Mouse (Mus musculus): ENCODE measurements at regions not wholly inside any gene's neighbourhood (a gene's known extent, or its start where the extent isn't known, plus 50 kb on each side); places are given as distances from the start of the nearest gene placed in this dataset.
A peak's percentile ranks its signal among the peaks of the same experiment; 100 is the strongest.

DNA sequence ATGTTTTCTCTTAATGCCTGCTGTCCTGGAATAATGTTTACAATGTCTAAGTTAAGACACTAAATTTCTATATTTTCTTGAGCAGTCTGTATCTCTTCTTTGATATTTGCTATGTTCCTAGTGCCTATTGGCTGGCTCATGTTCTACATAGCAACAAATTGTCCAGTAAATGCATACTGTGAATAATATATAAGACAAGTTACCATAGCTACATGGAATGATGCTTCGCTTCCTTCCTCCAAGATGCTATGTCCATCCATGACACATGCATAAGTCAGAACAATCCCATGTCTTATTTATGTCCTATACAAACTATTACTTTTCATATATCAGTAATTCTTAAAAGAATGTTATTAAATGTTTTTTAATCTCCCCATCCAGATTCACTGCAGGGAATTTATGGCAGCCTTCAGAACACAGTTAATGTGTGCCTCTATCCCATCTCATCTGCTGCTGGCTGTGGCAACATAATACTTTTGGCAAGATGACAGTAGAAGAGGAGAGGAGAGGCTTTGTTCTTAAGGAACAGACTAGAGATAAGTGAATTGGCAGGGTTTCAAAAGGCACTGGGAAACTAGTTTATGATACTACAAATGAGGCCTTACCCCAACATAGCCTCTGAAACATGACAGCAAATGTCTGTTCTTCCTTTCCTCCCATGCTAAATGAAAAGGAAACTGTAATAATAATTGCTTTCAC, 676.9 kb upstream of the 2610301B20Rik start:
- no peaks in the 10 kb centered on the region for H3K27me3 ChIP-seq (ENCODE audit: insufficient read depth, poor library complexity, severe bottlenecking)

DNA sequence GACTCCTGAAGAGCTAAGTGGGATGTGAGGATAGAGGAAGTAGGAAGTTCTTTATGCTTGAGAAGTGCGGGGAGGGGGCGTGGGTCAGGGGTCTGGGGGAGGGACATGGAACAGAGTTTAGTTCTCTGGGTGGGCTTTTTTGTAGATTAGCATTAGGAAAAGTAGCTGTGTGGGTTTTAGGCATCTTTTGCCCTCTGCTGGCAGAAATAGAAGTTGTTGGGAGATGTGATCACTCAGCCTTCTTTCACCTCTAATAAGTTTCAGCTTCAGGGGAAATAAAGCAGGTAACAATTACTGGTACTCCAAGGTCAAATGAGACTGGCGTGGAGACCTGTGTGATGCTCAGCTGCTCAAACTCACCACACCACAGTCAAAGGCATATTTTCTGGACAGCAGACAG, 672.5 kb upstream of the 2610301B20Rik start:
- H3K36me3 ChIP-seq = no peaks in the 10 kb centered on the region
- 41% methylated on average over 3 of the region's 3 CpGs for WGBS
- H3K27me3 ChIP-seq (ENCODE audit: insufficient read depth, poor library complexity, severe bottlenecking) = no peaks in the 10 kb centered on the region
- H3K4me3 ChIP-seq = no peak overlapping the region
- no peaks in the 10 kb centered on the region for H3K4me1 ChIP-seq (replicated peaks)
- no peaks in the 10 kb centered on the region for H3K9me3 ChIP-seq
- peak; percentile 6 for DNase-seq (ENCODE audit: low spot score)
- no peak overlapping the region for H3K27ac ChIP-seq

More for the DNA sequence above, 676.9 kb upstream of the 2610301B20Rik start:
- H3K9me3 ChIP-seq = no peaks in the 10 kb centered on the region
- 98% methylated on average over 1 of the region's 1 CpGs for WGBS
- no peak overlapping the region for H3K27ac ChIP-seq
- H3K4me3 ChIP-seq = no peak overlapping the region
- no peaks in the 10 kb centered on the region for H3K4me1 ChIP-seq (replicated peaks)
- no peak for DNase-seq (ENCODE audit: low spot score)
- H3K36me3 ChIP-seq = no peaks in the 10 kb centered on the region

DNA sequence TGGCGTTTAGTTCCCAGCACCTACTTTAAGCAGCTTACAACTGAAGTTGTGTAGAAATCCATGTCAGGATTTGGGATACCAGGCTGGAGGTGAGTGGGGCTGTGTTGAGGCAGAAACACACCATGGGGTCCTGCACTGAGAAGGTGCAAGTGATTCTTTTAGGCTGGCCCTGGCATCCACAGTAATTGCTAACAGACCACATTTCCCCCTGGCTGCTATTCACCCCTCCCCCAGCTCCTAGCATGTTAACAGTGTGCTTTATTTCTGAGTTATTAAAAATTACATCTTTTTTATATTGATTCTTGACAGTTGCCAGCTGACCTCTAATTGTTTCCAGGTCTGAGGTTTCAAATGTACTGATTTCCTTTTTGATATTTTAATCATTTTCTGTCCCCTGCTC, 670.1 kb upstream of the 2610301B20Rik start:
- DNase-seq (ENCODE audit: low spot score) = peak; percentile 4
- Histone ChIP-seq H3K9me3 (no peaks in the 10 kb centered on the region), H3K27me3 (ENCODE audit: insufficient read depth, poor library complexity, severe bottlenecking) (no peaks in the 10 kb centered on the region), H3K4me1 (replicated peaks) (no peaks in the 10 kb centered on the region), H3K36me3 (no peaks in the 10 kb centered on the region), H3K27ac (no peak overlapping the region), H3K4me3 (no peak overlapping the region)
- WGBS = 88% methylated on average over 1 of the region's 1 CpGs

DNA sequence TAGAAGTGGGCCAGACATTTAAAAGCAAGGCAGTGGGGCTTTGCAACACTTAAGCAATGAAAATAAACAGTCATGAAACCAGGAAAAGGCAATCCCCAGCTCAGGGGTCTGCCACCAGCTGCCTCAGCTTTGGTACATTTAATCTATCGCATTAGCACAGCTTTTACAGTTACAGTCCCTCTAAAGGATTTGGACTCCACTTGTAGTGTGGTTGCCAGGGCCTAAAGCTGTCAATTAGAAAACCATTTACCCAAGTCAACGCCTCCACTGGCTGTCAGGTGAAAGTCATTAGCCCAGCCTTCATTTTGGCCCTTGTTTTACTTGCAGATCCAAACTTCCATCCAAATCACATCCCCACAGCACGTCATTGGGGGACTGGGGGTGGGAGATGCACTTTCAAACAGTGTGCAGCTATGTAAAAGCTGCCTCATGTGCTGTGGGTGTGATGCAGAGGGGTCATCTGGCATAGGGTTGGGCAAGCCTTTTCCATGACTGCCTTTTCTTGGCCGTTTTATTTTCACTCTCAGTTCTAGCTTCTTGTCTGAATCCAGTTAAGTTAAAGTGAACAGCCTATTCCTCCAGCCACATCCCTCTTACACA, 664.9 kb upstream of the 2610301B20Rik start:
- H3K4me1 ChIP-seq (replicated peaks) = no peaks in the 10 kb centered on the region
- no peak overlapping the region for H3K27ac ChIP-seq
- WGBS = 75% methylated on average over 4 of the region's 4 CpGs
- H3K27me3 ChIP-seq (ENCODE audit: insufficient read depth, poor library complexity, severe bottlenecking) = no peaks in the 10 kb centered on the region
- H3K9me3 ChIP-seq = no peaks in the 10 kb centered on the region
- no peaks in the 10 kb centered on the region for H3K36me3 ChIP-seq
- DNase-seq (ENCODE audit: low spot score) = no peak
- no peak overlapping the region for H3K4me3 ChIP-seq

DNA sequence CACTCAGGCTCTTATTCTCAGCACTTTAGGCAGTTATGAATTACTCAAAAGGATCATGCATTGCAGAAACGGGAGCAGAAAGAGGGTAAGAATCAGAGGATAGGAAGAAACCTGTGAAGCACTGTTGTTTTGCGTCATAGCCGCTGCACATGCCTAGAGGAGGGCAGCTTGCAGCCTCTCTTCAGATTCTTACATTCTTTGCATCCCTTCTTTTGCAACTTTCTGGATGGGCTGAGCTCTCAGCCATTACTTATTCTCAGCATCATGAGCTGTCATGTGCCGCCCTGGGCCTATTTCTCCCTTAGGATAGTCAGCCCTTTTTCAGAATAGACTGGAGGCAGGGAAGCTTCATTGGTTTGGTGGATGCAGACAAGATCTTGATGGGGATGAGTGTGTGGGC, 663.0 kb upstream of the 2610301B20Rik start:
- Histone ChIP-seq H3K4me1 (replicated peaks) (no peaks in the 10 kb centered on the region), H3K27me3 (ENCODE audit: insufficient read depth, poor library complexity, severe bottlenecking) (no peaks in the 10 kb centered on the region), H3K36me3 (no peaks in the 10 kb centered on the region), H3K9me3 (no peaks in the 10 kb centered on the region), H3K4me3 (no peak overlapping the region), H3K27ac (no peak overlapping the region)
- WGBS = 90% methylated on average over 4 of the region's 4 CpGs
- DNase-seq (ENCODE audit: low spot score) = no peak

DNA sequence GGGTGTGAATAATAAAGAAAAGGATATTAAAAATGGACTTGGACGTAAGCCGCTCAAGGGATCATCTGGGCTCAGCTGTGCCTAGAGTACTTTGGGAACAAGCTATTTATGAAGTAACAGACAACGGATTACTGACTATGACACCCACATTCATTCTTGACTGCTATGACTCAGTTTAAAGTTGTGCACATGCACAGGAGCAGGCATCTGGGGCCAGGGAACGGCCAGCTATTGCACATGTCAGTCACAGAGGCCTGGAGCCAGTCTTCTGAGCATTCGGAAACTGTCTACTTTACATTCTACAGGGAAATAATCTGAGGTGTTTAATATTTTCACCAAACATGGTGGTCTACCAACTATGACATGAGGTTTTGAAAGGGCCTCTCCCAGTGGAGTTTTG, 639.0 kb upstream of the 2610301B20Rik start:
- Histone ChIP-seq H3K27ac (no peak overlapping the region), H3K4me3 (no peak overlapping the region), H3K36me3 (no peaks in the 10 kb centered on the region), H3K27me3 (ENCODE audit: insufficient read depth, poor library complexity, severe bottlenecking) (no peaks in the 10 kb centered on the region), H3K4me1 (replicated peaks) (no peaks in the 10 kb centered on the region), H3K9me3 (no peaks in the 10 kb centered on the region)
- no peak for DNase-seq (ENCODE audit: low spot score)
- WGBS = 92% methylated on average over 5 of the region's 5 CpGs

DNA sequence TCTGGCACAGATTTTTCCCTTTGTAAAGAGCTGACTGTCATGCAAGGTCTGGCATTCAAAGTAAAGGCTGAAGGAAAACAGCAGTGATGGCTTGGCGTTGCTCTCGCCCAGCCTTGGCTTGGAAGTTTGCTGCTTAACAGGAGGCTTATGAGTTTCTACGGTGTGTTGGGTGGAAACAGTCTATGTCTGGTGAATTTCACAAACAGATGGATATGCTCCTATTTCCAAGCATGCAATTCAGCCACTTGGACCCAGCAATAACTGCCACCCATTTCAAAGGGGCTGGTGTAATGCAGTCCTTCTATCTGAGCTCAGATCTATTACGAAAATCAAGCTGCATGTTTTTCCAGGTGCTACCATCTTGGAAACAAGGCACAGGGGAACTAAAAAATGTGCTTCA, 632.2 kb upstream of the 2610301B20Rik start:
- no peaks in the 10 kb centered on the region for H3K27me3 ChIP-seq (ENCODE audit: insufficient read depth, poor library complexity, severe bottlenecking)
- no peaks in the 10 kb centered on the region for H3K9me3 ChIP-seq
- no peak overlapping the region for H3K4me3 ChIP-seq
- 90% methylated on average over 4 of the region's 4 CpGs for WGBS
- no peak for DNase-seq (ENCODE audit: low spot score)
- no peaks in the 10 kb centered on the region for H3K4me1 ChIP-seq (replicated peaks)
- no peaks in the 10 kb centered on the region for H3K36me3 ChIP-seq
- H3K27ac ChIP-seq = no peak overlapping the region

DNA sequence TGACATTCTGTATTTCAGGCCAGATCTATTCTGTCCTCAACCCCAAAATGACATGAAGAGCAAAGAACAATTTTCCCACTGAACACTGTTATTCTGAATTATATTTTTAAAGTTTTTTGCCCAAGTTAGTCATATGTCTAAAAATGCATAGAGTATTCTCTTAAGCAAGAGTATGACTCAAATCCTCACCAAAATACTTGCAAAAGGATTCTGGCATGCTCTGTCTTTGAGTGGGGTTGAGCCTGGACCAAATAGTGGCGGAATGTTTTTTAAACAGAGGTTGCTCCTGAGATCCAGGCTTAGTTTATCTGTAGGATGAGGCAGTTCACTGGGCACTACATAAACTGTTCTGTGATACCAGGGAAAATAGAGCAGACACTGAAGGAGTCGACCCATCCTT, 631.4 kb upstream of the 2610301B20Rik start:
- DNase-seq (ENCODE audit: low spot score) = no peak
- WGBS = 76% methylated on average over 2 of the region's 2 CpGs

DNA sequence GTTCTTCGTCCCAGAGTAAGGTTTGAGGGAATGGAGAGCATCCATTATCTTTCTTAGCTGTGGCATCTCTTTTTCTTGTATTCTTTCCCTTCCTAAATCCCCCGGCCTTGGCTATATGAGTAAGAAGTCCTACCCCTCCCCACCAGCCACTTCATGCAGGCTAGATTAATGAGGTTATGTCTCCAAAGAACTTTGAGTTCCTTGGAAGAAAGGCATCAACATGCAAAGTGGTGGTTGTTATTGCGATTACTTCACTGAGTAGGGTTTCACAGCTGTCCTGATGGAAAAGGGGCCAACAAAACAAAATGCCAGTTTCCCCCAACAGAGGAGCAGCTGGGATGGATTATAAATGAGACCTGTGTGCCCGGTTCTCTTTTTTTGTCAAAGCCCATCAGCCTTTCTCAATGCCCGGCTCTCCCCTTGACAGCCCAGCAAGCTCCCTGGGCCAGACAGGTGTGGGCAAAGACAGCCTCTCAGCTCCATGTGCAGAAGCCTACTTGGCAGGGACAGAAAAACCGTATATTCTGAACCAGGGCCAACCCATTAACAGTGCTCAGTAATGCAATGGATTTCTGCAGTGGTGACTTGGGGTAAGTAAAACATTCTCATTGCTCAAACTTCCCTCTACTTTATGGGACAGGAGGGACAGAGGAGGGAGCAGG, 620.1 kb upstream of the 2610301B20Rik start:
- no peaks in the 10 kb centered on the region for H3K4me1 ChIP-seq (replicated peaks)
- H3K27ac ChIP-seq = no peak overlapping the region
- no peak for DNase-seq (ENCODE audit: low spot score)
- no peaks in the 10 kb centered on the region for H3K27me3 ChIP-seq (ENCODE audit: insufficient read depth, poor library complexity, severe bottlenecking)
- H3K9me3 ChIP-seq = no peaks in the 10 kb centered on the region
- no peaks in the 10 kb centered on the region for H3K36me3 ChIP-seq
- WGBS = 85% methylated on average over 6 of the region's 6 CpGs
- no peak overlapping the region for H3K4me3 ChIP-seq

More for the DNA sequence above, 631.4 kb upstream of the 2610301B20Rik start:
- Histone ChIP-seq H3K27me3 (ENCODE audit: insufficient read depth, poor library complexity, severe bottlenecking) (no peaks in the 10 kb centered on the region), H3K9me3 (no peaks in the 10 kb centered on the region), H3K36me3 (no peaks in the 10 kb centered on the region), H3K27ac (no peak overlapping the region), H3K4me3 (no peak overlapping the region), H3K4me1 (replicated peaks) (no peaks in the 10 kb centered on the region)

DNA sequence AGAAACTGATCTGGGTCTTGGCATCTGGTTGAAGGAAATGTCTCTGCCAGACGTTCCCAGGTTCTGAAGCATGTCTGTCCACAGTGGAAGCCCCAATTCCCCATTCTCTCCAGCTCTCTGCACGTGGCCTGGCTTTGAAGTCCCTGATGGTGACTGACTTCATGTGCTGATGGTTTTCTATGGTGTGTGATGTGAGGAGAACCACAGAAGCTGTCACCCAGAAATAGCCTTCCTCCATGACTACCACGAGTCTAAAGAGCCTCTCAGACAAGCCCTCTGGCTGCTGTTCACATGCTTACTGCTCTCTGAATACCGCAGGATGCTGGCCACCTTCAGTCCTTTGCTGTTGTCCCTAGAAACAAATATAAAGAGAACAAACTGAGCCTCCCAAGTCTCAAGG, 616.8 kb upstream of the 2610301B20Rik start:
- 59% methylated on average over 4 of the region's 4 CpGs for WGBS
- Histone ChIP-seq H3K27ac (no peak overlapping the region), H3K9me3 (no peaks in the 10 kb centered on the region), H3K4me3 (no peak overlapping the region), H3K4me1 (replicated peaks) (no peaks in the 10 kb centered on the region), H3K27me3 (ENCODE audit: insufficient read depth, poor library complexity, severe bottlenecking) (no peaks in the 10 kb centered on the region), H3K36me3 (no peaks in the 10 kb centered on the region)
- DNase-seq (ENCODE audit: low spot score) = no peak

DNA sequence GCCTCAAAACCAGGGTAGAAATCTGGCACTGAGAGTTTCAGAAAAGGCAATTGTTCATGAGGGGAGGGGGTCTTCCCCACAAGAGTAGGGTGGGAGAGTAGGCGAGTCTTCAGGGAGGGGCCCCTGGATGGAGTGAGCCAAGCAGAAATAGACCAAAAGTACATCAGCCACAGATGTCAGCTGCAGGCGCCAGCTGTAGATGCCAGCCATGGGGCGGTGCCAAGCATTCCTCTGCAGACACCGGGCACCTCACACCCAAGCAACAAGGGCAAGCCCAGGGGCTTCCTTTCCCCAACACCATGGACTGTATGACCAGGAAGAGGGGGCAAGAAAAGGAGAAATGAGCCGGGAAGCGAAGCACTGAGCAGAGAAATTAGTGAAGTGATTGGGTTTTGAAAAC, 613.9 kb upstream of the 2610301B20Rik start:
- Histone ChIP-seq H3K36me3 (no peaks in the 10 kb centered on the region), H3K4me3 (no peak overlapping the region), H3K27ac (no peak overlapping the region), H3K27me3 (ENCODE audit: insufficient read depth, poor library complexity, severe bottlenecking) (no peaks in the 10 kb centered on the region), H3K9me3 (no peaks in the 10 kb centered on the region), H3K4me1 (replicated peaks) (no peaks in the 10 kb centered on the region)
- 92% methylated on average over 6 of the region's 6 CpGs for WGBS
- DNase-seq (ENCODE audit: low spot score) = no peak

DNA sequence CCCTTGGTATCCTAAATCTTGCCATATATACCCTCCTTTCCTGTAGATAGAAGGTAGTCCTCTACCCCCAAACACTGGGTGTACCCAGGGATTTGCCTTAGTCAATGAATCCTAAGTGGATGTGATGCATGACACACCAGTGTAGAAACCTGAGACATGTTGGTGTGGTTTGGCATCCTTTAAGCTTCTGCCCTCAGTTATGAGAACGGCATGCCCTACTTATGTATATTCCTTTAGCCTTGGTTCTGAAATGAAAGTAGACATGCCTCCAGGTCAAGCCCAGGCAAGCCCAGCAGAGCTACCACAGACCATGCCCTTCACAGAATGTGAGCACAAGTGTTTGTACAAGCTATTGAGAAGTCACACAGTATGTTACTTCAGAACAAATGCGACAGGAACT, 608.4 kb upstream of the 2610301B20Rik start:
- Histone ChIP-seq H3K4me3 (no peak overlapping the region), H3K9me3 (no peaks in the 10 kb centered on the region), H3K27ac (no peak overlapping the region), H3K27me3 (ENCODE audit: insufficient read depth, poor library complexity, severe bottlenecking) (no peaks in the 10 kb centered on the region), H3K4me1 (replicated peaks) (no peaks in the 10 kb centered on the region), H3K36me3 (no peaks in the 10 kb centered on the region)
- no peak for DNase-seq (ENCODE audit: low spot score)
- 85% methylated on average over 2 of the region's 2 CpGs for WGBS

DNA sequence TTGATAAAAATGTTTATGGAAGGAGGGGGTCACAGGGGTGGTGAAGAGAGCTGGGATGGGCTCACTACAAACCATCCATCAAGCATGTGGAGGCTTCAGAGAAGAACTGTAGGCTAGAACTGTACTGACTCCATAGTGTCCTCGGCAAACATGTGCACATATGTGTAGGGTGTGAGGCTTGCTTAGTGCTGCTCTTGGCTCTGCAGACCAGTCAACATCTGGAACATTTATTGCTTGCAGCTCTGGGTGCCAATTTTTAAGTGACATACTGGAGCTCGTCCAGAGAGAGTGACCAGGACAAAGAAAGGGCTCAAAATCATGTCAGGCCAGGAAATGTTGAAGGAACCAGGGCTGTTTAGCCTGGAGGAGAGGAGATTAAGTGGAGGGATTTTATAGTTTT, 588.7 kb upstream of the 2610301B20Rik start:
- Histone ChIP-seq H3K4me3 (no peak overlapping the region), H3K36me3 (no peaks in the 10 kb centered on the region), H3K27me3 (ENCODE audit: insufficient read depth, poor library complexity, severe bottlenecking) (no peaks in the 10 kb centered on the region), H3K27ac (no peak overlapping the region), H3K9me3 (no peaks in the 10 kb centered on the region), H3K4me1 (replicated peaks) (no peaks in the 10 kb centered on the region)
- 78% methylated on average over 2 of the region's 2 CpGs for WGBS
- no peak for DNase-seq (ENCODE audit: low spot score)

Measured in hindbrain, embryonic 10.5 days (tissue).